Mouse (Mus musculus) layer of hippocampus, postnatal 10 days (tissue): ENCODE data around the gene Prmt8. TPM values are rescaled to one million over a fixed set of nuclear protein-coding genes. Genes with fewer than 3 reads are reported as not detected.

Experiments
- DNase-seq, 2 experiments: peaks; one replicate each; pipeline ENCODE4 v3.0.0; 2021; ENCODE audit warnings: low spot score in 2 of 2
- total RNA-seq, 2 experiments: library from RNA; stranded (reverse); gene quantifications; 2 replicates each; pipeline ENCODE4 v1.2.3; 2021

The Prmt8 gene
- total RNA-seq, 2 experiments from 2014 or later = 81.0 to 84.0 TPM

- DNase-seq = no peak
Observed at GRCm38 (mm10) chr6:127740711-127741110, 28.6 kb downstream of the Prmt8 start.

GRCm38 (mm10) chr6:127739921-127740320 lies 29.4 kb downstream of the Prmt8 start:
- DNase-seq = no peak

DNA sequence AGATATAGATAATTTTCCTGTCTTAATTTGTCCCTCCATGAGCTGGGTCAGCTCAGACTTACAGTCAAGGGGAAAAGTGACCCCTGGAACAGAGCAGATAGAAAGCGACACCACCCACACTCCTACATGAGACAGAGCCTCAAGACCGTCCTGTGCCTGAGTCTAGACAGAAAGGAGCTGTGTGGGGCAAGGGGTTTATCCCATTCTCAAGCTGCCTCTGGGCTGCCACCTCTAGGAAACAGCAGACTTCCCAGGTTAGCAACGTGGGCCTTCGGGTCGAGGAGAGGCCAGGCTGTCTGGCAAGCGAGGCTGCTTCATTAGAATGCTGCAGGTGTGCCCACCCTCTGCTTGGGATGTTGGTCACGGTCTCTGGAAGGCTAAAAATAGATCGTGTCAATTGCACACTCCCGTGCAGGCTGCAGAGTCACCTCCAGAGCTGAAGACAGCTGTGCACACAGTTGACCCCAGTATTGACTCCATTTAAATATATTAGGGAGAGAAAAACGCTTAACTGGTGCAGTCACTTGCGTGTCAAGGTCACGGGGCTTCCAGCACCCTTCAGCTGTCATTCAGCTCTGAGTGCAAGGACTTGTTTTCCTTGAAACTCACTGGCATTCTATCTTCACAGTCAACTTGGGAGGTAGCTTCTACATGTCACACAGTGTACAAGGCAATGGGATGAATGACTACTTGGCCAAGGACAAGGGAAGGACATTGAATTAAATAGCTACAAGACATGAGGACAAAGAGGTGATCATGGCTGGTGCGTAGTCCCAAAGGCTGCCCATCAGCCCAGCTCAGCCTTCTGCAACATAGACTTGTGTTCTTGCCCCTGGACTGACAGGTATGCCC lies 33.9 kb downstream of the Prmt8 start:
- no peak for DNase-seq

- DNase-seq = no peak
Observed at GRCm38 (mm10) chr6:127723126-127723525, 46.1 kb downstream of the Prmt8 start.

DNA sequence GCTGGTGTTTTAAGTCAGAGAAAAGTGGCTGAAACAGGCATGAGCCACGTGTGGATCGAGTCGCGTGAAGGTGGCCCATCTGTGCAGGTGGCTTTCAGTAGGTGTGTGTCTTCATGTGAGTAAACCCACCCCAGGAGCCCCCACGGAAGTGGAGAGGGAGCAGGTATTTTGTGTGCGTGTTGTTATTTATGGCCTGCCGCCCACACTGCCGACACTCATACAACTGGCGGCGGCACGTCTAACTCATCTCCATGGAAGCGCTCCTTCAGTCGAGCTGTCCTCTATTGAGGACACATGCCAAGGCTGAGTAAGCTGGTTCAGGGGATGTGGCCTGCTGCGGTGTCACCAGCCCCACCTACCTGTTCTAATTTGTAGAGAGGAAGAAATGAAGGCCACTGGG lies 49.4 kb downstream of the Prmt8 start:
- DNase-seq = peak in 1 of 2 experiments; percentile 37

DNA sequence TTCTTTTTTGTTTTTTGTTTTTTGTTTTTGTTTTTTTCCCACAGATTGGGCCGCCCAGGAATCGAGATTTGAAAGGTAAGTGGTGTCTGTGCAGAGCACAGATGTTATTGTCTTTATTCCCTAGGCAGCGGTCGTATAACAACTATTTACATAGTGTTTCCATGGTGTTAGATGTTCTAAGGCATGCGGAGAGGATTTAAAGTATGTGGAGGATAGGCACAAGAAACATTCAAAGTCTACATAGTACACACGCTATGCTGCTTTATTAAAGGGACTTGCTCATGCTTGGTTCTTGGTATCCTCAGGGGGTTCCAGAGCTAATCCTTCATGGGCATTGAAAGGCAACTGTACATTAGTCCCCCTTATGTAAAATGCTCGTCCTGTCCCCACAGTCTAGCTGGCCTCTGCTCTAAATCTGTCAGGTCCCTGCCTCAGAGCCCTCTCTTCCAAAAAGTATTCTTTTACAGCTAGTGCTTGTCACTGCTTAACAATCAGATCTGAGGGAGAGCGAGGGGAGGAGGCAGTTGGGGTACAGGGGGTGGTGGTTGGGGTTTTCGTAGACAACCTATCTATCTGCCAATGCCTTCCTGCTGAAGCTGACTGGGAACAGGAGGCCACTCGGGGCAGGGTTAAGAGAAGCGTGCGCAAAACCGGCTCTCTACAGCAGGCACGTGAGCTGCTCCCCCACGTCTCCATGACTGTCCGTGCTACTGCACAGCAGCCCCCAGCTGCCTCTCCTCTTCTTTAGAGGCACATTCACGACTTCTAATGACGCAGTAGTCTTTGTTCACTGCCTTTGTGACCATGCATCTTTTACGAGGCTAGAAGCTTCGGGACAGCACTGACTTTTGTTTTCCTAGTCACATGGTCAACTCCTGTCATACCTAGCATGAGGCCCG lies 51.8 kb downstream of the Prmt8 start:
- no peak for DNase-seq

- DNase-seq = no peak
Observed at GRCm38 (mm10) chr6:127715428-127715827, 53.8 kb downstream of the Prmt8 start.

GRCm38 (mm10) chr6:127714906-127715305 lies 54.4 kb downstream of the Prmt8 start:
- no peak for DNase-seq

GRCm38 (mm10) chr6:127708218-127708628 lies 61.0 kb downstream of the Prmt8 start:
- DNase-seq = no peak

DNA sequence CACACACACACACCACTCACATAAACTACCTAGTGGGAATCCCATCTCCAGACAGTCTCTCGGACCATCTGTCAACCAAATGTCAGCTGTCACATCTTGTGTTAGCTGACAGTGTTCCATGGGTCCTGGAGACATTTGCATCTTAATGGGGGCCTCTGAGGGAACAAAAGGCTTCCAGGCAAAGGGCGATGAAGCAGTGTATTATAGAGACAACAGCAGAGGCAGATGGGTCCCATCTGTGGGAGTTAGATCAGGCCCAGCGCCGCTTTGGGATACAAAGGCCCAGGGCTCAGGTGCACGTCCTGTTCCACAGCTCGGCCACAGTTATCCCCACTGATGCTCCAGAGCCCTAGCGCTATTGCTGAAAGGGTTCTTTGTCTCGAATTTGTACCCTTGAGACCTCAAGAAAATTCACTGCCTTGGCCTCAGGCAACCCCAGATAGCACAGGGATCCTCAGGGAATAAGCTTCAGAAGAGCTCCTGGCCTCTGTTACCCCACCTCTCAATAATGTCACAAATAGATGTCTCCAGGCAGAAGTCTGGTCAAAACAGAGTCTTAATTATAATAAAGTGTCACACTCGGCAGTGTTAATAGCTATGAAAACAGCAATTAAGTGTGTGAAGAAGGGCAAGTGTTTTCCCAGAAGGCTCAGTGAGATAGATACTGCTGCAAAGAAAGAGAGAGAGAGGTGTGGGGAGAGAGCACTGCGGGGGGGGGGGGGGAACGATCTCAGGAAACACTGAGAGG lies 68.1 kb downstream of the Prmt8 start:
- DNase-seq = no peak

DNA sequence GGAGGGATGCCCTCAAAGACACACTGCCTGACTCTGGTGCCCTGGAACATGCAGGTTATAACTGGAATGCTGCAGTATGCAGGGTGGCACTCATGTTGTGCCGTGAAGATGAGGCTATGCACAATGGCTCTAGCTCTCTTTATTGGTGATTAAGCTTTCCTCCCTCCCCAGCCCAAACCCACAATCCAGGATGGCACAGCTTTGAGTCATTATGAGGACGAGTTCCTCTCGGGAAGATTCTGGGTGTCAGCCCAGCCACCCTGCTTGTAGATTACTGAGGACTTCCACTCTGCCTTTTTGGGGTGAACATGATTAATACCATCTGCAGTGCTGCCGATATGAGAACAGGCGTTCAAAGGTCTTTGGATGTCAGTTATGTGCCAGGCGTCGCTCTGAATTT lies 75.6 kb downstream of the Prmt8 start:
- DNase-seq = no peak

GRCm38 (mm10) chr6:127692298-127692697 lies 77.0 kb downstream of the Prmt8 start:
- DNase-seq = peak in 1 of 2 experiments; percentile 43

GRCm38 (mm10) chr6:127687181-127687860 lies 82.0 kb downstream of the Prmt8 start:
- no peak for DNase-seq

GRCm38 (mm10) chr6:127684981-127685380 lies 84.3 kb downstream of the Prmt8 start:
- DNase-seq = no peak

DNA sequence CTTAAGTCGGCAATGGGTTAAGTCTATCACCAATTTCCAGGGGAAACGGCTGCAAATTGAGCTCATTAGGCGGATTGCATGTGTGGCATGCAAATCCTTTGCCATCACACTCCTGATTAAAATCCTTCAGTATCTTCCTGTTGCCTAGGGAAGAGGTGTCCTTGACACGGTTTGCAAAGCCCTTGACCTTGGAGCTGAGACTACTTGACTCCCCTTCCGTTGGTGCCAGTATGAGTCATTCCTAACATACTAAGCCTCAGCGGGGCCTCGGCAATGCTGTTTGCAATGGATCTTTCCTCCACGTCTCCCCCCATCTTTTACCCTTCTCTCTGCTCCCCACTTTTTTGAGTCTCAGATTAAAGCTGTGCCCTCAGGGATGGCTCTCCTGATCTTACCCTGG lies 85.7 kb downstream of the Prmt8 start:
- no peak for DNase-seq

GRCm38 (mm10) chr6:127680784-127681183 lies 88.5 kb downstream of the Prmt8 start:
- no peak for DNase-seq

- DNase-seq = no peak
Observed at GRCm38 (mm10) chr6:127678998-127679397, 90.3 kb downstream of the Prmt8 start.

- DNase-seq = no peak
Observed at GRCm38 (mm10) chr6:127678320-127678719, 91.0 kb downstream of the Prmt8 start.

GRCm38 (mm10) chr6:127676866-127677265 lies 92.4 kb downstream of the Prmt8 start:
- no peak for DNase-seq

GRCm38 (mm10) chr6:127672071-127672470 lies 97.2 kb downstream of the Prmt8 start:
- no peak for DNase-seq

- no peak for DNase-seq
Observed at GRCm38 (mm10) chr6:127670031-127670430, 99.2 kb downstream of the Prmt8 start.
